Mouse (Mus musculus): Measurements from ENCODE around the gene Rbms3. TPM values are rescaled to one million over a fixed set of nuclear protein-coding genes. Genes with fewer than 3 reads are reported as not detected.

The Rbms3 gene
- polyA plus RNA-seq, 1 experiment from 2014 or later: 87.2 TPM

DNA sequence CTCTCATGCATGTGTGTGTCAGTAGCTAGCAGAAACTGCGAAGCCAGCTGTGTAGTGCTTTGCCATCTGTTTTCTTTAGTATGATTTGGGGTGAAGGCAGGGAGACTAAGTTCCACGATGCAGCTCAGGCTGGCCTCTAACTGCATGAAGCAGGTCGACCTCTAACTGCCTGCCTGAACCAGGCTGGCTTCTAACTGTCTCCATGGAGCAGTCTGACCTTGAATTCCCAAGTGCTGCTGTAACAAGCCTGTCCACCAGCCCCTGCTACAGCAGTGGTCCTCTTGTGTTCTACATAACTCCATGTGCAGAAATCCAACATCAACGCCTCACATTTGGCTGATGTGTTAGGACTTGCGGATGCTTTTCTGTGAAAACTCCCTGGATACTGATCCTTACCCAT, 1009.3 kb downstream of the Rbms3 start:
- Histone ChIP-seq H3K9me3 (no peaks in the 10 kb centered on the region), H3K4me3 (no peak overlapping the region), H3K27ac (no peak overlapping the region), H3K36me3 (no peaks in the 10 kb centered on the region), H3K4me1 (no peaks in the 10 kb centered on the region), H3K4me2 (replicated peaks) (no peak overlapping the region), H3K9ac (no peak overlapping the region), H3K27me3 (replicated peaks) (no peaks in the 10 kb centered on the region)
- no peak for ATAC-seq (ENCODE audit: low FRiP score, low read depth)
- 85% methylated on average over 5 of the region's 5 CpGs for WGBS

GRCm38 (mm10) chr9:116618886-116619285, 1010.8 kb downstream of the Rbms3 start:
- Histone ChIP-seq H3K36me3 (no peaks in the 10 kb centered on the region), H3K27ac (no peak overlapping the region), H3K27me3 (replicated peaks) (no peaks in the 10 kb centered on the region), H3K9me3 (no peaks in the 10 kb centered on the region), H3K4me2 (replicated peaks) (no peak overlapping the region), H3K4me1 (no peaks in the 10 kb centered on the region), H3K9ac (no peak overlapping the region), H3K4me3 (no peak overlapping the region)
- WGBS: 91% methylated on average over 5 of the region's 5 CpGs
- ATAC-seq (ENCODE audit: low FRiP score, low read depth): no peak

DNA sequence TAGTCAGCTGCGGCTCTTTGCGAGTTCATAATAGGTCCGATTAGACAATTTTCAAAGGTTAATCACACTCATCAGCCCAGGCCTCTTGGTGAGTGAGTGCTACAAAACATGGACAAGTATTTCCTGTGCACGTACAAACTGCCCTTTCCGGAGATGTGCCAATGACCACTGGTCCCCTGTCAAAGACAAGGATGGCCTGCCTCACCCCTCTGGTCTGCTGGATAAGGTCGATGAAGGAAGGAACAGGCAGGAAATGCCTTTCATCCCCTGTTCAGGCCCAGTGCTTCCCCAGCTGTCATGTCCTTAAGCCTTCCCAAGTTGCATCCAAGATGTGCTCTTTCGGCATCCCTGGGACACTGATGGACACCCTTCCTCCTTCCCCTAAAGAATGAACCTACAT, 1016.4 kb downstream of the Rbms3 start:
- Histone ChIP-seq H3K4me3 (no peak overlapping the region), H3K27me3 (replicated peaks) (no peaks in the 10 kb centered on the region), H3K27ac (no peak overlapping the region), H3K4me2 (replicated peaks) (no peak overlapping the region), H3K36me3 (no peaks in the 10 kb centered on the region), H3K9ac (no peak overlapping the region), H3K4me1 (no peaks in the 10 kb centered on the region), H3K9me3 (no peaks in the 10 kb centered on the region)
- ATAC-seq (ENCODE audit: low FRiP score, low read depth): no peak
- 88% methylated on average over 7 of the region's 7 CpGs for WGBS

DNA sequence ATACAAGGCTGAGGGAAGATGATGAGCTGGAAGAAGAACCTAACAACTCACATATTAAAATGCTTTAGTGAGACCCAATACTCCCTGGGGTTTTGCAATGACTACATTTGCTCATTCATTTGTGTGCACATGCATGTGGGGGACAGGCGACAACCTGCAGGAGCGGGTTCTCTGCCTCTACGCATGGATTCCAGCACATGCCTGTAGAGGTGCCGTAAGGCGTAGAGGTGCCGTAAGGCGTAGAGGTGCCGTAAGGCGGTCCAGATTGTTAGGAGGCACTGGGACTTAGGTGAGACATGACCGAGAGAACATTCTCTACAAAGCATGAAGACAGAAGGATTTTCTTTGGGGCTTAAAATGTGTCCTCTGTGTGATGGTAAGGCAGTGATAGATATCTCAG, 1033.7 kb downstream of the Rbms3 start:
- Histone ChIP-seq H3K27me3 (replicated peaks) (no peaks in the 10 kb centered on the region), H3K9ac (no peak overlapping the region), H3K4me1 (no peaks in the 10 kb centered on the region), H3K36me3 (no peaks in the 10 kb centered on the region), H3K9me3 (no peaks in the 10 kb centered on the region), H3K27ac (no peak overlapping the region), H3K4me3 (no peak overlapping the region), H3K4me2 (replicated peaks) (no peak overlapping the region)
- 97% methylated on average over 10 of the region's 10 CpGs for WGBS
- no peak for ATAC-seq (ENCODE audit: low FRiP score, low read depth)

DNA sequence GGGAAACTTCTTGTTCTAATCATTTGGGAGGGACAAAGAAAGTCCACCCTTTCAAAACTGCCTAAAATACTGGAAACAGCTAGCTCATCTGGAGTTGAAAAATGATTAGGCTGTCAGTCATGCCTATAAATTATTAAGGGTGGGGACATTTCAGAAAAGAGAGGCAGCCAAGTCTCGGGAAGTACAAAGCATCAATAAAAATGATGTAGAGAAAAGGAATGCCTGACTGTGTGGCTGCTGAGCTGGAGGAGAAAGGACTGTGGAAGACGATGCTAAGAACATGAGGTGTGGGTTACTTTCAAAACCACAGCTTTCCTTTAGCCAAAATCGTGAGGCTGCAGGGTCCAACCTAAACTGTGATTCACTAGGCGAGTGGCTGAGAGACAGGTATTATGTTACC, 1037.2 kb downstream of the Rbms3 start:
- H3K27ac ChIP-seq: no peak overlapping the region
- H3K4me3 ChIP-seq: no peak overlapping the region
- 81% methylated on average over 4 of the region's 4 CpGs for WGBS
- no peaks in the 10 kb centered on the region for H3K36me3 ChIP-seq
- no peaks in the 10 kb centered on the region for H3K27me3 ChIP-seq (replicated peaks)
- H3K9me3 ChIP-seq: 0 out of 2 replicates have a peak, but pooled peaks cover 6% of the 10 kb centered on the region
- no peaks in the 10 kb centered on the region for H3K4me1 ChIP-seq
- H3K9ac ChIP-seq: no peak overlapping the region
- no peak overlapping the region for H3K4me2 ChIP-seq (replicated peaks)
- ATAC-seq (ENCODE audit: low FRiP score, low read depth): no peak

- no peaks in the 10 kb centered on the region for H3K27me3 ChIP-seq (replicated peaks)
- whole genome bisulfite sequencing: 90% methylated on average over 9 of the region's 9 CpGs
- H3K9me3 ChIP-seq: 0 out of 2 replicates have a peak, but pooled peaks cover 6% of the 10 kb centered on the region
- no peaks in the 10 kb centered on the region for H3K4me1 ChIP-seq
- H3K9ac ChIP-seq: no peak overlapping the region
- no peak for ATAC-seq (ENCODE audit: low FRiP score, low read depth)
- H3K4me3 ChIP-seq: no peak overlapping the region
- H3K4me2 ChIP-seq (replicated peaks): no peak overlapping the region
- no peaks in the 10 kb centered on the region for H3K36me3 ChIP-seq
- H3K27ac ChIP-seq: no peak overlapping the region
Measured at GRCm38 (mm10) chr9:116591071-116591470, 1038.6 kb downstream of the Rbms3 start.

- no peaks in the 10 kb centered on the region for H3K36me3 ChIP-seq
- no peak overlapping the region for H3K4me2 ChIP-seq (replicated peaks)
- WGBS: 80% methylated on average over 2 of the region's 2 CpGs
- no peak overlapping the region for H3K27ac ChIP-seq
- no peak overlapping the region for H3K4me3 ChIP-seq
- no peak for ATAC-seq (ENCODE audit: low FRiP score, low read depth)
- H3K9me3 ChIP-seq: no peaks in the 10 kb centered on the region
- H3K4me1 ChIP-seq: no peaks in the 10 kb centered on the region
- no peaks in the 10 kb centered on the region for H3K27me3 ChIP-seq (replicated peaks)
- H3K9ac ChIP-seq: no peak overlapping the region
Measured at GRCm38 (mm10) chr9:116569680-116570079, 1060.0 kb downstream of the Rbms3 start.

- no peaks in the 10 kb centered on the region for H3K27me3 ChIP-seq (replicated peaks)
- ATAC-seq (ENCODE audit: low FRiP score, low read depth): no peak
- H3K9me3 ChIP-seq: no peaks in the 10 kb centered on the region
- no peaks in the 10 kb centered on the region for H3K36me3 ChIP-seq
- no peaks in the 10 kb centered on the region for H3K4me1 ChIP-seq
- WGBS: 92% methylated on average over 7 of the region's 7 CpGs
- no peak overlapping the region for H3K4me2 ChIP-seq (replicated peaks)
- no peak overlapping the region for H3K9ac ChIP-seq
- H3K27ac ChIP-seq: no peak overlapping the region
- H3K4me3 ChIP-seq: no peak overlapping the region
Measured at GRCm38 (mm10) chr9:116566711-116567110, 1063.0 kb downstream of the Rbms3 start.

GRCm38 (mm10) chr9:116557781-116558180, 1071.9 kb downstream of the Rbms3 start:
- Histone ChIP-seq H3K36me3 (no peaks in the 10 kb centered on the region), H3K4me2 (replicated peaks) (no peak overlapping the region), H3K9ac (no peak overlapping the region), H3K27ac (no peak overlapping the region), H3K4me3 (no peak overlapping the region), H3K9me3 (no peaks in the 10 kb centered on the region), H3K4me1 (0 out of 2 replicates have a peak, but pooled peaks cover 3% of the 10 kb centered on the region), H3K27me3 (replicated peaks) (no peaks in the 10 kb centered on the region)
- ATAC-seq (ENCODE audit: low FRiP score, low read depth): no peak
- WGBS: 90% methylated on average over 5 of the region's 5 CpGs

GRCm38 (mm10) chr9:116556641-116557040, 1073.1 kb downstream of the Rbms3 start:
- no peaks in the 10 kb centered on the region for H3K36me3 ChIP-seq
- WGBS: 35% methylated on average over 8 of the region's 8 CpGs
- H3K4me1 ChIP-seq: 0 out of 2 replicates have a peak, but pooled peaks cover 3% of the 10 kb centered on the region
- ATAC-seq (ENCODE audit: low FRiP score, low read depth): no peak
- H3K4me3 ChIP-seq: no peak overlapping the region
- no peaks in the 10 kb centered on the region for H3K27me3 ChIP-seq (replicated peaks)
- no peak overlapping the region for H3K27ac ChIP-seq
- H3K9ac ChIP-seq: no peak overlapping the region
- H3K4me2 ChIP-seq (replicated peaks): no peak overlapping the region
- no peaks in the 10 kb centered on the region for H3K9me3 ChIP-seq

- no peak for ATAC-seq (ENCODE audit: low FRiP score, low read depth)
- H3K27me3 ChIP-seq (replicated peaks): no peaks in the 10 kb centered on the region
- no peaks in the 10 kb centered on the region for H3K36me3 ChIP-seq
- no peak overlapping the region for H3K4me3 ChIP-seq
- no peaks in the 10 kb centered on the region for H3K9me3 ChIP-seq
- no peak overlapping the region for H3K27ac ChIP-seq
- H3K4me1 ChIP-seq: 0 out of 2 replicates have a peak, but pooled peaks cover 3% of the 10 kb centered on the region
- no peak overlapping the region for H3K4me2 ChIP-seq (replicated peaks)
- no peak overlapping the region for H3K9ac ChIP-seq
- WGBS: 84% methylated on average over 3 of the region's 3 CpGs
Measured at GRCm38 (mm10) chr9:116553181-116553580, 1076.5 kb downstream of the Rbms3 start.

GRCm38 (mm10) chr9:116546156-116546555, 1083.6 kb downstream of the Rbms3 start:
- 83% methylated on average over 4 of the region's 4 CpGs for WGBS
- no peaks in the 10 kb centered on the region for H3K9me3 ChIP-seq
- ATAC-seq (ENCODE audit: low FRiP score, low read depth): no peak
- no peaks in the 10 kb centered on the region for H3K27me3 ChIP-seq (replicated peaks)
- no peak overlapping the region for H3K4me3 ChIP-seq
- H3K4me2 ChIP-seq (replicated peaks): no peak overlapping the region
- no peak overlapping the region for H3K9ac ChIP-seq
- no peaks in the 10 kb centered on the region for H3K36me3 ChIP-seq
- H3K27ac ChIP-seq: no peak overlapping the region
- H3K4me1 ChIP-seq: no peaks in the 10 kb centered on the region

- Histone ChIP-seq H3K27me3 (replicated peaks) (no peaks in the 10 kb centered on the region), H3K9ac (no peak overlapping the region), H3K27ac (no peak overlapping the region), H3K36me3 (no peaks in the 10 kb centered on the region), H3K9me3 (no peaks in the 10 kb centered on the region), H3K4me1 (no peaks in the 10 kb centered on the region), H3K4me3 (no peak overlapping the region), H3K4me2 (replicated peaks) (no peak overlapping the region)
- no peak for ATAC-seq (ENCODE audit: low FRiP score, low read depth)
- WGBS: 93% methylated on average over 4 of the region's 4 CpGs
Measured at GRCm38 (mm10) chr9:116542793-116543192, 1086.9 kb downstream of the Rbms3 start.
